Mouse (Mus musculus) liver, embryonic 14.5 days (tissue): Measurements from ENCODE around the gene Zfp260. TPM values are rescaled to one million over a fixed set of nuclear protein-coding genes. Genes with fewer than 3 reads are reported as not detected.
A peak's percentile ranks its signal among the peaks of the same experiment; 100 is the strongest.

Source experiments
- ATAC-seq: fragments of 200-750 bp; cut with Nextera tagmentation; 2 replicates; pipeline ENCODE4 v1.8.0; 2017; ENCODE audit warnings: moderate number of reproducible peaks, mild to moderate bottlenecking, moderate library complexity; ENCODE audit not compliant: insufficient read depth
- DNase-seq, 3 experiments: peaks; one replicate each; pipeline ENCODE4 v3.0.0-alpha.2; 2012 to 2013; ENCODE audit warnings: low read depth in 3 of 3, low spot score in 3 of 3
- H3K27ac ChIP-seq: fragments of 300-500 bp; sonication (generic); 2 replicates; pipeline ENCODE4 v1.5.1; 2014; ENCODE audit warnings: moderate library complexity, mild to moderate bottlenecking, control low read depth, inconsistent platforms
- H3K27me3 ChIP-seq: fragments of 300-500 bp; sonication (generic); 2 replicates; pipeline ENCODE4 v1.6.1; 2014; ENCODE audit warnings: mild to moderate bottlenecking, low read length, moderate library complexity; ENCODE audit not compliant: control insufficient read depth, insufficient read depth
- H3K36me3 ChIP-seq: fragments of 300-500 bp; sonication (generic); replicated peaks from 2 replicates; pipeline ENCODE4 v1.6.1; 2014; ENCODE audit warnings: low read depth; ENCODE audit not compliant: control insufficient read depth, insufficient read depth
- H3K4me1 ChIP-seq, 2 experiments: fragments of 200-500 bp in 1 of 2; fragments of 300-500 bp in 1 of 2; sonication (generic) in 1 of 2; replicated peaks; 2 replicates each; pipeline ENCODE4 v1.6.1; 2012 to 2014; ENCODE audit warnings: antibody characterized with exemption in 1 of 2, inconsistent platforms in 1 of 2, low read length in 1 of 2; ENCODE audit not compliant: control insufficient read depth in 2 of 2, insufficient read depth in 2 of 2
- H3K4me2 ChIP-seq: fragments of 300-500 bp; sonication (generic); 2 replicates; pipeline ENCODE4 v1.6.1; 2014; ENCODE audit warnings: low read depth, mild to moderate bottlenecking, control low read depth, moderate library complexity
- H3K4me3 ChIP-seq, 2 experiments: fragments of 200-500 bp in 1 of 2; fragments of 300-500 bp in 1 of 2; sonication (generic) in 1 of 2; 2 replicates each; pipeline ENCODE4 v1.5.1; 2012 to 2014; ENCODE audit warnings: low read depth in 2 of 2, low read length in 2 of 2, mild to moderate bottlenecking in 2 of 2, control low read depth in 1 of 2, inconsistent platforms in 1 of 2, moderate library complexity in 1 of 2; ENCODE audit not compliant: insufficient read depth in 1 of 2
- H3K9ac ChIP-seq: fragments of 300-500 bp; sonication (generic); replicated peaks from 2 replicates; pipeline ENCODE4 v1.6.1; 2014; ENCODE audit warnings: mild to moderate bottlenecking, control low read depth, moderate library complexity
- H3K9me3 ChIP-seq: fragments of 300-500 bp; sonication (generic); 2 replicates; pipeline ENCODE4 v1.6.1; 2016; ENCODE audit warnings: low read length, mixed read lengths; ENCODE audit not compliant: control insufficient read depth
- CTCF ChIP-seq: IDR thresholded peaks from 2 replicates; pipeline ENCODE4 v1.5.1; 2016; ENCODE audit warnings: antibody characterized with exemption, low read depth, control low read depth
- EP300 ChIP-seq: IDR thresholded peaks from 2 replicates; pipeline ENCODE4 v1.6.1; 2016; ENCODE audit warnings: antibody characterized with exemption, low read depth
- WGBS: fragments of 180-500 bp; shearing (Covaris S2); extraction: QIAGEN DNeasy Blood & Tissue Kit; methylation state at CpG from one replicate; pipeline ENCODE4 v1.1.7; 2014; ENCODE audit not compliant: insufficient replicate concordance; 5-methylcytosine and 5-hydroxymethylcytosine counted together
- polyA plus RNA-seq, 2 experiments: library from polyadenylated mRNA; depleted of rRNA in 1 of 2; stranded (reverse) in 1 of 2; unstranded in 1 of 2; fragments of >200 nt; fragmentation: Nextera tagmentation in 1 of 2; extraction: Ambion mirVana in 1 of 2; gene quantifications; 2 replicates each; pipeline versions ENCODE4 v1.2.1 to v1.2.3; 2012 to 2014

Gene Zfp260
- polyA plus RNA-seq, 2 experiments, result 4.8 to 11.9 TPM

- DNase-seq (no peak), ATAC-seq (no peak)
- H3K4me2 ChIP-seq, result peak overlapping the region; percentile 87
- H3K27ac ChIP-seq, result no peak overlapping the region
- no peaks in the 10 kb centered on the region for H3K27me3 ChIP-seq
- no peaks in the 10 kb centered on the region for H3K9me3 ChIP-seq
- H3K9ac ChIP-seq, result peak overlapping the region; percentile 83
- H3K4me1 ChIP-seq, result peaks cover 0 to 3% of the 10 kb centered on the region in 2 experiments; a peak in 1 of 4 replicates
- peak overlapping the region; percentile 73 to 92 for H3K4me3 ChIP-seq
- no peaks in the 10 kb centered on the region for H3K36me3 ChIP-seq
- 6% methylated on average over 15 of the region's 15 CpGs for WGBS
- TF ChIP-seq EP300, result no peak
- TF ChIP-seq CTCF, result no peak
Measured at GRCm38 (mm10) chr7:30122188-30122530, 27.6 kb downstream of the Zfp260 start.

GRCm38 (mm10) chr7:30129900-30130299 lies 35.3 kb downstream of the Zfp260 start:
- DNase-seq (no peak), ATAC-seq (no peak)
- TF ChIP-seq EP300 (no peak), CTCF (no peak)
- no peaks in the 10 kb centered on the region for H3K27me3 ChIP-seq
- H3K36me3 ChIP-seq, result no peaks in the 10 kb centered on the region; the same call in none of the 2 replicates
- no peaks in the 10 kb centered on the region for H3K4me1 ChIP-seq
- H3K9me3 ChIP-seq, result no peaks in the 10 kb centered on the region; the same call in 1 of the 2 replicates
- no peak overlapping the region for H3K4me2 ChIP-seq
- WGBS, result 71% methylated on average over 8 of the region's 8 CpGs
- H3K9ac ChIP-seq, result no peak overlapping the region
- no peak overlapping the region for H3K27ac ChIP-seq
- no peak overlapping the region for H3K4me3 ChIP-seq

GRCm38 (mm10) chr7:30132396-30132795 lies 37.8 kb downstream of the Zfp260 start:
- Histone ChIP-seq H3K36me3 (no peaks in the 10 kb centered on the region; the same call in none of the 2 replicates), H3K4me1 (no peaks in the 10 kb centered on the region), H3K27ac (no peak overlapping the region), H3K4me3 (no peak overlapping the region), H3K9me3 (no peaks in the 10 kb centered on the region; the same call in 1 of the 2 replicates), H3K9ac (no peak overlapping the region), H3K4me2 (no peak overlapping the region), H3K27me3 (no peaks in the 10 kb centered on the region)
- no peak for TF ChIP-seq CTCF
- TF ChIP-seq EP300, result no peak
- 72% methylated on average over 4 of the region's 4 CpGs for WGBS
- no peak for DNase-seq
- no peak for ATAC-seq

- Histone ChIP-seq H3K27ac (no peak overlapping the region), H3K9me3 (no peaks in the 10 kb centered on the region; the same call in 1 of the 2 replicates), H3K9ac (no peak overlapping the region), H3K4me2 (no peak overlapping the region), H3K36me3 (no peaks in the 10 kb centered on the region; the same call in none of the 2 replicates), H3K4me1 (no peaks in the 10 kb centered on the region), H3K27me3 (no peaks in the 10 kb centered on the region), H3K4me3 (no peak overlapping the region)
- WGBS, result 84% methylated on average over 10 of the region's 10 CpGs
- TF ChIP-seq EP300 (no peak), CTCF (no peak)
- DNase-seq (no peak), ATAC-seq (no peak)
Measured at GRCm38 (mm10) chr7:30136826-30137225, 42.2 kb downstream of the Zfp260 start.

- no peak overlapping the region for H3K9ac ChIP-seq
- no peaks in the 10 kb centered on the region for H3K36me3 ChIP-seq
- 13% methylated on average over 8 of the region's 8 CpGs for WGBS
- DNase-seq (no peak), ATAC-seq (no peak)
- H3K9me3 ChIP-seq, result no peaks in the 10 kb centered on the region
- H3K27me3 ChIP-seq, result no peaks in the 10 kb centered on the region
- no peaks in the 10 kb centered on the region; a peak in 1 of 4 replicates for H3K4me1 ChIP-seq
- peak overlapping the region; percentile 14 to 53; a peak in 3 of 4 replicates for H3K4me3 ChIP-seq
- TF ChIP-seq EP300 (no peak), CTCF (no peak)
- peak overlapping the region; percentile 57 for H3K4me2 ChIP-seq
- no peak overlapping the region for H3K27ac ChIP-seq
Measured at GRCm38 (mm10) chr7:30143170-30143554, 48.6 kb downstream of the Zfp260 start.
